In genomic region chr1:165844466-165844951, GRCm38 (mm10) we compare ENCODE assay signal across 8 mouse cellular contexts. TPM values are rescaled to one million over a fixed set of nuclear protein-coding genes. Genes with fewer than 3 reads are reported as not detected.
DNase-seq lines count a peak whose midpoint lies in the region; ATAC-seq and TF ChIP-seq lines count a peak whose summit lies in the region.

No protein-coding gene starts in this region.

- H3K4me3 ChIP-seq in forebrain, embryonic 10.5 days, result peak overlapping the region; percentile 63
- H3K4me3 ChIP-seq in intestine, embryonic 15.5 days (replicated peaks), result peak overlapping the region; percentile 50
- H3K4me3 ChIP-seq in midbrain, embryonic 11.5 days (ENCODE audit: low read depth, low read length), result peak overlapping the region; percentile 47
- H3K4me3 ChIP-seq in thymus, adult 2 months (ENCODE audit: control insufficient read depth, insufficient read depth, low read length), result peak overlapping the region; percentile 59

- H3K27ac ChIP-seq in forebrain, embryonic 10.5 days, result peak overlapping the region; percentile 76
- H3K27ac ChIP-seq in intestine, embryonic 15.5 days, result no peak overlapping the region
- H3K27ac ChIP-seq in midbrain, embryonic 11.5 days (ENCODE audit: low read depth, low read length), result no peak overlapping the region
- peak overlapping the region; percentile 98 for H3K27ac ChIP-seq in thymus, adult 2 months (ENCODE audit: control insufficient read depth, insufficient read depth, low read length)

- peak; percentile 26; the same call in 1 of the 2 replicates for TF ChIP-seq POLR2A in thymus, adult 2 months (IDR thresholded peaks at IDR 0.05; ENCODE audit: control insufficient read depth, extremely low read depth, insufficient read depth, low read length, poor library complexity)

- no peaks in the 10 kb centered on the region for H3K9me3 ChIP-seq in forebrain, embryonic 10.5 days
- no peaks in the 10 kb centered on the region for H3K9me3 ChIP-seq in intestine, embryonic 15.5 days
- no peaks in the 10 kb centered on the region for H3K9me3 ChIP-seq in midbrain, embryonic 11.5 days (ENCODE audit: control insufficient read depth, low read length)

- peaks cover 67% of the 10 kb centered on the region for H3K4me1 ChIP-seq in forebrain, embryonic 10.5 days
- peaks cover 17% of the 10 kb centered on the region; the same call in 1 of the 2 replicates for H3K4me1 ChIP-seq in intestine, embryonic 15.5 days (replicated peaks)
- peaks cover 13% of the 10 kb centered on the region for H3K4me1 ChIP-seq in midbrain, embryonic 11.5 days (ENCODE audit: control insufficient read depth, insufficient read depth, low read length)
- H3K4me1 ChIP-seq in thymus, adult 2 months (replicated peaks; ENCODE audit: control insufficient read depth, insufficient read depth, low read length), result peaks cover 64% of the 10 kb centered on the region

- peaks cover 98% of the 10 kb centered on the region for H3K27me3 ChIP-seq in forebrain, embryonic 10.5 days (ENCODE audit: poor library complexity, severe bottlenecking)
- peaks cover 29% of the 10 kb centered on the region for H3K27me3 ChIP-seq in intestine, embryonic 15.5 days (replicated peaks)
- peaks cover 26% of the 10 kb centered on the region for H3K27me3 ChIP-seq in midbrain, embryonic 11.5 days (ENCODE audit: control insufficient read depth, insufficient read depth, low read length)
- no peaks in the 10 kb centered on the region for H3K27me3 ChIP-seq in thymus, adult 2 months (ENCODE audit: control insufficient read depth, insufficient read depth, low read length)

- H3K4me2 ChIP-seq in intestine, embryonic 15.5 days (replicated peaks), result peak overlapping the region; percentile 100
- H3K4me2 ChIP-seq in midbrain, embryonic 11.5 days, result peak overlapping the region; percentile 99

- TF ChIP-seq CTCF in thymus, adult 2 months (IDR thresholded peaks at IDR 0.05; ENCODE audit: borderline replicate concordance, control insufficient read depth, extremely low read depth, insufficient read depth, low read length, poor library complexity), result 0 out of 2 replicates have a peak, but pooled peaks have one; percentile 10

- peak overlapping the region; percentile 42 for H3K9ac ChIP-seq in intestine, embryonic 15.5 days
- H3K9ac ChIP-seq in midbrain, embryonic 11.5 days (ENCODE audit: low read length), result peak overlapping the region; percentile 67

- DNase-seq in 416B (ENCODE audit: low read depth), result peak; percentile 53
- no peak for DNase-seq in forebrain, embryonic 10.5 days (ENCODE audit: extremely low spot score, low spot score)
- DNase-seq in midbrain, embryonic 11.5 days (ENCODE audit: low spot score, missing footprints), result no peak
- DNase-seq in thymus, adult 2 months, result peak; percentile 76
- DNase-seq in cerebellum, postnatal 36 days, result no peak
- DNase-seq in layer of hippocampus, adult 8-10 months (ENCODE audit: low spot score in 2 of 2), result no peak

- peak; percentile 54 for ATAC-seq in CD4-positive, CD25-positive, alpha-beta regulatory T cell, adult 4 months
- peak; percentile 78 for ATAC-seq in intestine, embryonic 15.5 days
- ATAC-seq in midbrain, embryonic 11.5 days (ENCODE audit: low FRiP score), result peak; percentile 56

- WGBS in forebrain, embryonic 10.5 days, result 4% methylated on average over 20 of the region's 20 CpGs
- WGBS in intestine, embryonic 15.5 days, result 3% methylated on average over 20 of the region's 20 CpGs
- WGBS in midbrain, embryonic 11.5 days, result 3% methylated on average over 20 of the region's 20 CpGs
- 2% methylated on average over 20 of the region's 20 CpGs for WGBS in thymus, adult 2 months

- no peaks in the 10 kb centered on the region for H3K36me3 ChIP-seq in forebrain, embryonic 10.5 days (replicated peaks)
- H3K36me3 ChIP-seq in intestine, embryonic 15.5 days, result no peaks in the 10 kb centered on the region
- no peaks in the 10 kb centered on the region for H3K36me3 ChIP-seq in midbrain, embryonic 11.5 days (ENCODE audit: control insufficient read depth, insufficient read depth, low read length)
- H3K36me3 ChIP-seq in thymus, adult 2 months (ENCODE audit: control insufficient read depth, insufficient read depth, low read length), result peaks cover 6% of the 10 kb centered on the region; the same call in 1 of the 2 replicates

RNA-seq across cellular contexts. Expression of gene Cd247, which starts 56.0 kb away (rescaled TPM):
- 100 to 1,000 TPM; 443 to 540 TPM for polyA plus RNA-seq in CD4-positive, CD25-positive, alpha-beta regulatory T cell, adult 4 months (2017; shearing (Covaris generic))
- 1.2 and 1.4 TPM in 2 replicates for polyA plus RNA-seq in forebrain, embryonic 10.5 days (2016; fragmentation: Nextera tagmentation; extraction: Ambion mirVana)
- polyA plus RNA-seq in intestine, embryonic 15.5 days (2015; fragmentation: Nextera tagmentation; extraction: Ambion mirVana), result 0.33 and 0.39 TPM in 2 replicates
- polyA plus RNA-seq in midbrain, embryonic 11.5 days (2014; fragmentation: Nextera tagmentation; extraction: Ambion mirVana), result 2.0 and 2.1 TPM in 2 replicates
- 559 and 663 TPM in 2 replicates for polyA plus RNA-seq in thymus, adult 2 months (2012; rRNA removed)
- total RNA-seq in layer of hippocampus, adult 8-10 months (2022), result under 1 TPM in 1 of 4 experiments, not detected in 3; 0.43 TPM

Comparison
In these comparisons a context has a peak if more than half of its experiments do, and no peak if none do; other contexts are left out.
1. DNase-seq: peak in 416B (single experiment) and thymus, adult 2 months (single experiment); none in forebrain, embryonic 10.5 days (single experiment), midbrain, embryonic 11.5 days (single experiment), cerebellum, postnatal 36 days (0 of 2) and layer of hippocampus, adult 8-10 months (0 of 2).
2. H3K27ac ChIP-seq: peak in forebrain, embryonic 10.5 days (single experiment) and thymus, adult 2 months (single experiment); none in intestine, embryonic 15.5 days (single experiment) and midbrain, embryonic 11.5 days (single experiment).
3. RNA of gene Cd247, which starts 56.0 kb away (polyA plus RNA-seq): 559 to 663 TPM in thymus, adult 2 months and 443 to 540 TPM in CD4-positive, CD25-positive, alpha-beta regulatory T cell, adult 4 months; 2.0 to 2.1 TPM in midbrain, embryonic 11.5 days, 1.2 to 1.4 TPM in forebrain, embryonic 10.5 days and 0.33 to 0.39 TPM in intestine, embryonic 15.5 days; every median in the first group is over 100 times any median in the second.
4. Peak in every context shown above with its lines, with median percentiles within 50 percentile points of each other: ATAC-seq and H3K4me3 ChIP-seq.